Mouse (Mus musculus) frontal cortex, postnatal 10 days (tissue): ENCODE measurements around the gene Rptor.

Experiments
- DNase-seq, 2 experiments: peaks; one replicate each; pipeline ENCODE4 v3.0.0; 2022; ENCODE audit warnings: low spot score in 2 of 2, mixed read lengths in 1 of 2

The Rptor gene

DNA sequence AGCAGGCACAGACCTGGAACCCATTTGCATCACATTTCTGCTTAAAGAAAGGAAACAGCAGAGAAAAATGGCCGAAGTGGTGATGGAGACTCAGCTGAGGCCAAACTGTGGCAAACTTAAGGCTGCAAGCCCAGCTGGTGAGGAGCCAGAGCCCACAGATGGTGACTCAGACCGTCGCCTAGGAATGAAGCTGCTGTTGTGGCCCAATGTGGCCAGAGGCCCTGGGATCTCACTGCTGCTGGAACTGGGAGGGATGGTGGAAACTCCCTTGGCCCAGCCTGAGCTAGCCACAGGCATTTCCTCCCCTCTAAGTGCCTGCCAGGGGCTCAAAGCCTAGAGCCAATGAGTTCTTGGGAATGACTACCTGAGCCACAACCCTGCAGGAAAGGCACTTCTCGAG is 330.4 kb downstream of the Rptor start:
- no peak for DNase-seq

DNA sequence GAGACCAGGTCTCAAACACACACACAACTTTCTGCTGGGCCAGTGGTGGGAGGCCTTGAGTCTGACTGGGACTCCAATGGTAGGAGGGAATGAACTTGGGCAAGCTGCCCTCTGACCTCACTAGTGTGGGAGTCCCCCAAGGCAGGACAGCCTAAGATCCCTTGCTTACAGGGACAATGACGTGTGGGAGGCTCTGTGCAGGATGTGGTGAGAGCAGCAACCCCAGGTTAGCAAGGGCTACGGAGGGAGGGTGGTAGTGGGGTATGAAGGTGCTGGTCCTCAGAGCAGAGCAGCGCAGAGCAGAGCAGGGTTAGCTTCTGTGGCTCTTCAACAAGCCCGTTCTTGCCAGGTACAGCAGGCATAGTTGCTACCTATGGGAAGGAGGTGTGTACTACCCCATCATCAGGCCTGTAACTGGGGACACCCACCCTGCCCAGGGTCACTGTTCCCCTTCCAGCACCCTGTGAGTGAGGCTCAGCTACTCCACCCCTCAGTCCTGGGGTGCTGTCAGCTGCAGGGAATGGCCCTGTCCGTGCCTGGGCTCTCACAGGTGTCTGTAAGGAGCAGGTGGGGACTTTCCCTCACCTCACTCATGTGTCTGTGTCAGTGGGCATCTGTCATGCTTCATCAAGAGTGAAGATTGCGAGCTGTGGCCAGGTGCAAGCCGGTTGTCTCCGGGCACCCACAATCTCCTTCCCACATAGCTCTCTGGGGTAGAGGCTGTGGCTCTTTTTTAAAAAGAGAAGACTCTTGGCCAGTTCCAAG is 331.3 kb downstream of the Rptor start:
- no peak for DNase-seq

DNA sequence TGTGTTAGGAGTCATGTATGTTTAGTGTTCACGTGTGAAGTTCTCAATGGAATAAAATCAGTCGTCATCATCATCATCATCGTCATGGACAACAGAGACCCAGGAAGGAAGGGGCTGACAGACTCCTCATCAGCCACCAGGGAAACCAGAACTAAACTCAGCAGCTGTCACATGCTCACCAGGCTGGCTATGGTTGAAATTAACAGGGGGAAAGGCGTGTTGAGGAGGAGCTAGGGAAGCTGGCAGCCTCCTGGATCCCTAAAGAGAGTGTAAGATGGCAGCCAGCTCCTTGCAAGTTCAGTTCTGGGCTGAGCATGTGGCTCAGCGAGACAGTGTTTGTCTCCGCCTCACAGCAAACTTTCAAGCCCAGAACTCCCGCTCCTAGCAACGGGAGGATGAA is 332.1 kb downstream of the Rptor start:
- no peak for DNase-seq

DNA sequence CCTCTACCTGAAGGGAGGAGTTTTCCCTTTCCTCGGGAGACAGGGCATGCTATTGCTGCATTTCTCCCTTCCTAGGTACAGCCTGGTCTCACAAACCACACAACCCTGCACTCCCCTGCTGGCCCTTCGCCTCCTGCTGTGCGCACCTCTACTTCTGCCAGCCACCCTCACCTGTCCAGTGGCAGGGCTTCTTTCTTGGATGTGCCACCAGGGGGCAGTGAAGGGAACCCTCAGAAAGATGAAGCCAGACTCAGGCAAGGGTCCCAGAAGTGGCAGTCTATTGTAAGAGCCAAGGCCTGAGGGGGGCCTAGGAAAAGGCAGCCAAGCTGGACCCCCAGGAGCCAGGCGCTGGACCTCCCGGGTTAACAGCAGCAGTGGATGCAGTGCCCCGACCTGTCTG is 332.8 kb downstream of the Rptor start:
- peak in 1 of 2 experiments; percentile 65 for DNase-seq

DNA sequence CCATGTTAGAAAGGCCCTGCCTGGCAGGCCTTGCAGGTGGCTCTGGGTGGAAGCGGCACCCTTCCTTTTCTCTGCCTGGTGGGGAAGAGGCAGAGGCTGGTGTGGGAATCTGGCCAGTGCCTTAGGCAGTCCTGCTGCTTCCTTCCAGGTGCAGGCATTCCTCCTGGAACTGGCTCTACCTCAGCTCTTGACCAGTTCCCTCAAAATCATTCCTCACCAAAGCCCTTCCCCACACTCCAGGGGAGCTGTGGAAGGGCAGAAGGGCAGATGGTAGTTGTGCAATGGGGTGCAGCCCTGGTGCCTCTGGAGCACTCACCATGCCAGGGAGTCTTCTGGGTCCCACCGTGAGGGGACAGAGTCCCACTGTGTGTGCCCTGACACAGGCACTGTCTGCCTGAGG is 333.8 kb downstream of the Rptor start:
- DNase-seq = no peak

DNA sequence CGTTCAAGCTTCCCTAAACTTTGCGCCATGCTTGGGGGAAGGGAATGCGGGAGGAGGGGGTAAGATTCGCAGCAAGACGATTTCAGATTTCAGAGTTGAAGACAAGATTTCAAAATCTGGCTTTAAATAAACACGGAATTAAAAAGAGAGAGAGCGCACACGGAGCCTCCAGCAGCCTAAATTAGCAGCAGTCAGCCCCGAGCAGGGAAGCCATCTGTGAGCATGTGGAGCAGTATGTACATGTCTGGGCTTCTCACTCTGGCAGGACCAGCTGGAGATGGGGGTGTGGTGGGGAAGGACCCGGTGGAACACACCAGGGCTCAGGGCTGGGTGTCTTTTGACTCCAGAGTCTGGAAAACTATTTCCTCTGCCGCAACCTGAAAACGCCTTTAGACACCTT is 334.5 kb downstream of the Rptor start:
- DNase-seq = peak; percentile 62 to 69

DNA sequence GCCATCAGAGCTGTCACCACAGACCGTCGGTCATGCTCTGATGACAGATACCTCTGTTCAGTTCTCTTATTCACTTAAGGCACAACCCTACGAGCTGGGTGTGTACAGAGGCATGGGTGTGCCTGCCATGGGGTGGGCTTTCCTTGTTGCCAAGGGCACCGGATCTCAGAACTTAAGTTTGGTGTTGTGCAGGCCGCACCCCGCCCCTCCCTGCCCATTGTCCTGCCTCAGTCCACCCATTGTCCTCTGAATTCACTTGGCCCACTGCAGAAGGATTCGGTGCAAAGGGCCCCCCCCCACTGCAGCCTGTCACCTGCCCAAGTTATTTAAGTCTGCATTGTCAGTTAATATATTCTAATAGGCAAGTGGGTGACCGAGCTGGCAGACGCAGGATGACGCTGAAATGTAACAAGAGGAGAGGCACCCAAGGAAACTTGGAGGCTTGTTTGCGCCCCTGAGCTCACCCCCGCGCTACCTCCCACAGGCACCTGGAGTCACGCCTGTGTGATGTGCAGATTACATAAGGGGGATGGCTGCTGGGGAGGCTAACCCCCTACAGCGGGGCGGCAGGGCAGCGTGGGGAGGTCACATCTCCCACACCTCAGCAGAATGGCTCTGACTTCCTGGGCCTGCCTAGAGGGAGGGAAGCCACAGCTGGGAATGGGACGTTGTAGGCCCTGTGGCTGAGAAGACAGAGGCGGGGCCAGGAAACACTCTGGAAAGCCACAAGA is 335.2 kb downstream of the Rptor start:
- no peak for DNase-seq

DNA sequence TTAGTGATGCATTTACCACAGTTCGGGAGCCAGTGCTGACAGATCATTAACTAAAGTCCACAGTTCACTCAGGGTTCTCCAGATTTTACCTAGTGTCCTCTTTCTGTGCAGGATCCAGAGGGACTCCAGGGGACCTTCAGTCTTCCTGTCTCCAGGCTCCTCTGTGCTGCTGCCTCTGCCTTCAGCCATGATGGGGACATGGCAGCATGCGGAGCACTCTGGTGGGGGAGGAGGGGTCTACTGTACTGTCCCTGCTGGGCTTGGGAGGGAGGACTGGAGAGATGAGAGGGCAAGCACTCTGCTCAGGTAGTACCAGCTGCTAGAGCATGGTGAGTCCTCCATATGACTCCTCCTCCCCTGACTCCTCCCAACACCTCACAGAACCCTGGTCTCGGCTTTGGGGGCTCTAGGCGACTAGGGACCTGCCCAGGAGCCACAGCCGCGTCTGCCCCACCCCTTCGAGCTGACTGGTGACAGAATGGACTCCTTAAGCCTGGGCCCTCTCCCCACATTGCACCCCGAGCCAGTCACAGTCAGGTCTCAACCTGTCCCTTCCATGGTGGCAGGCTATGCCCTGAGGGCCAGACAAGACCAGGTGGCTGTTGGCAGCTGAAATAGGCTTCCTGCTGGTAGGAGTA is 336.5 kb downstream of the Rptor start:
- DNase-seq = no peak

DNA sequence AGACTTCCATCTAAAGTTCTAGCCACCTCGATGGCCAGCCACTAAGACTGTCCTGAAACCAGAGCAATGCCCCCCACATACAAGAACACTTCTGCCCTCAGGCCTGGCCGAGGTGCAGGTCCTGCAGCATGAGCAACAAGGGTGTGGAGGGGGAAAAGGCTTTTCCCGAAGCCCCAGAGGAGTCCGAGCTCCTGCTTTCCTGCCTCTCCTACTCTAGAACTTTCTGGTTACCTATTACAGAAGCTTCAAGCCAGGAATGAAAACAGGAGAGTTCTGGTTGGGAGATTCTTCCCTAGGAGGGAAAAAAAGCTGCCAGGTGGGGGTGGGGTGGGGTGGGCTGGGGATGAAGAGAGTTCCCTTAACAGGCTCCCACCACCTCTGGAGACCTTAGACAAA is 337.0 kb downstream of the Rptor start:
- DNase-seq = no peak

DNA sequence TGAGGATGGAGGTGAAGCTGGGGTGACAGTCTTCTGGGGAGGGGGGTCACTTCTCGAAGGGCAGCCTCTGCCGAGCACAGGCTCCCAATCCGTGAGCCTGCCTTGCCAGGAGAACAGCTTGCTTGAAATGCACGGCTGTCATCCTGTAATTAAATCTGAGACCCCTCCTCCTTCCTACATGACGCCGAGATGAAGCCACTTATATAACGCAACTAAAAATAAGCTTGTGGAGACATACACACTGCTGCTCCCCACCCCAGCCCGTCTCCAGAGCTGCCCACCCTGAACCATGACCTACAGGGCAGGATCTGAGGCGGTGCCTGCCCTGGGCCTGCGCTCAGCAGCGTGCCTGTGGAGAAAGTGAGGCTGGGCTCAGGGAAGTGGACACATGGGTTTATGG is 337.4 kb downstream of the Rptor start:
- DNase-seq = no peak

DNA sequence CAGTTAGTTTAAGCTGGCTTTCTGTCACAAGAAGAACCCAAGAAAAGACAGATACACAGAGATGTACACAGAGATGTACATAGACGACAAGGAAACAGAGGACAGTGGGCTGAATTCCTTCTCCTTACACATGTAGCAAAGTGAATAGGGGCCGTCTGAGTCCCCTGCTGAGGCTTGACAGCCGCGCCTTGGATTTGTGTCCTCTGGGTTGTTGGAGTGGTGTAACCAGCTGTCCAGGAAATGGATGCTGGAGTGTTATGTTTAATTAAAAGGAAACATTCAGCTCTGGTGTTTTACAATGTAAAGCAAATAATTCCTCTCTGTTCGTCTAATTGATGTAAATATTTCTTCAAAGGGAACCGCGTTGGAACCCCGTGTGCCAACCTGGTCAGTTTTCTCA is 339.1 kb downstream of the Rptor start:
- no peak for DNase-seq

DNA sequence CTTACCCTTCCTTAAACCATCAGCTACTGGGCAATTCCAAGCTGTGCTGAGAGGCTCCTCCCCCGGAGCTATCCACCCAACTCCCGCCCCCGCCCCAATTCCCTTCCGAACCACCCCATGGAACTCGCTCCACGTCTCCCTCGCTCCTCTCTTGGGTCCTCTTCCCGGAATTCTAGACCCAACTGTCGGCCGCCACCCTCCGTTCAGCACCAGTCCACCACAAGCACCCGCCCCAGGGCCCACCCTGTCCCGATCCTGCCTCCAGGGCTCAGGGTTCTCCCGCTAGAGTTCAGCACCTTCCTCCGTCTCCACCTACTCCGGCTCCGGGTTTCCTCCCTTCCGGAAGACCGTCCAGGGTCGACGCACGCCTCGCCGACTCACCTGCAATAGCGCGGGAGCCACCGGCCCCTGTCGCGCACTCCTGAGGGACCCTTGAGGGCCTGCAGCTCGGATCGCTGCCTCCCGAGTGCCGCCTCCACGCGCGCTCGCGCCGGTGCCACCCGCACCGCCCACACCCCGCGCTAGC is 339.6 kb downstream of the Rptor start:
- DNase-seq = no peak

DNA sequence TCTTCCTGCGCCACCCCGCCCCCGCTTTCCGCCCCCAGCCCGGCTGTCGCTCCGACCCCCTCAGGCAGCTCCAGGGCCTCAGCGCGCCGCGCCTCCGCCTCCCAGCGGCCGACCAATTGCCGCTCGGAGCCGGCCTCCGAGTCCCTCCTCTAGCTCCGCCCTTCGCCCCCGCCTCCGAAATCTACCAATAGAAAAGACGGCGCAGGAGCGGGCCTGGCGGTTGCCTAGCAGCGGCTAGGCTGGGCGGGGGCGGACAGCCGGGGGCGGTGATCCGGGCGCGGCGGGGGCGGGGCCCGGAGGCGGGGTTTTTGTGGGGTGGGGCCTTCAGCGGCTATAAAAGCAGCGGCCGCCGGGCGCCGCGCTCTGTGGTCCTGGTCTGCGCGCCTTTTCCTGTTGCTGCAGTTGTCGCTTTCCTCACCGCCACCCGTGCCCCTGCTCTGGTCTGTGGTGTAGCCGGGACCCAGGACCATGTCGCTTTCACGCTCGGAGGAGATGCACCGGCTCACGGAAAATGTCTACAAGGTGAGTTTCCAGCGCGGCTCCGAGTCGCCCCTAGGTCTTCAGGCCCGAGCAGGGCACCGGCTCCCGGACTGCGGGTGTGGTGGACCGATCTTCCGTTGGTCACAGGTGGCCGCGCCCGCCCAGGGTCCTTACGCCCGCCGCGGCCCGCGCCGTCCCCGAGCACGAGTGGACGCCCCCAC is 340.2 kb downstream of the Rptor start, which contains the start of gene Baiap2:
TSS of gene Baiap2 (plus strand) at position 37 of the 701 bp plus-strand sequence.
- peak; percentile 98 to 99 for DNase-seq

DNA sequence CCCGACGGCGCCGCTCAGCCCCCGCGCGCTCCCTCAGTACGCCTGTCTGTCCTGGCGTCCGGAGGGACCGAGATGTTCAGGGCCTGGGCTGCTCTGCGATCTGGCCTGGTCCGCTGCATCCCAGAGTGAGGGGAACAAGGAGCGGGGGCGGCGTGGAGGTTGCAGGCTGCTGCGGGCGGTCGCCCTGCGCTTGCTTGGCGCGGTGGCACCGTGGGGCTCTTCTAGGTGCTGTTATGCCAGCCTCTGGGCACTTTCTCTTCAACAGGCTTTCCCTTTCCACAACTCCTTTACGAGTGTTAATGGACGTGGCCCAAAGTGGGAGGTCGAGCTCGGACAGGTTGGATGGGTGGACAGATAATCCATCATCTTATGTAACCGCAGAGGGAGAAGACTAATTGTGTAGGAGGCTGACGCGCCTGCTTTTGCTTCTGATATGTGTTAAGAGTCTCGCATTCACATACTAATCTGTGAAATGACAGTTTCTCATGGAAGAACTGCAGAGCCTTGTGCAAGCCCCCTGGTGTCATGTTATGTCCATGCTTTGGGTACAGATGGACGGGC is 340.8 kb downstream of the Rptor start:
- no peak for DNase-seq

DNA sequence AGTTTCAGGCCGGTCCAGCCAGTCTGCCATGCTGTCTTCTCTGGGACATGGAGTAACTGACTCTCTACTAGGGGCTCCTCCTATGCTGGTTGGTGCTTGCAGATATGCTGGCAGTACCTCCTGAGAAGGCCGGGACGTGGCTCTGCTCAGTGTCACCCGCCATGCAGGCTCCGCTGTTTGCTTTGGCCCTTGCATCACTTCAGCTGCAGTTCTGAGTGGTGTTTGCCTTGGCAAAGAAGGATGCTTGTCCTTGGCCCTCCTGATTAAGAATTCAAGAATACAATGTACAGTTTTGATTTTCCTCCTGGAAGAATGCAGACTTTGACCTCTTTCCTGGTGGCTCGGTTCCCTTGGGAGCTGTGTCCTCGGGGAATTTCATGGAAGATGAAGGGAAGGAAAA is 342.6 kb downstream of the Rptor start:
- no peak for DNase-seq

DNA sequence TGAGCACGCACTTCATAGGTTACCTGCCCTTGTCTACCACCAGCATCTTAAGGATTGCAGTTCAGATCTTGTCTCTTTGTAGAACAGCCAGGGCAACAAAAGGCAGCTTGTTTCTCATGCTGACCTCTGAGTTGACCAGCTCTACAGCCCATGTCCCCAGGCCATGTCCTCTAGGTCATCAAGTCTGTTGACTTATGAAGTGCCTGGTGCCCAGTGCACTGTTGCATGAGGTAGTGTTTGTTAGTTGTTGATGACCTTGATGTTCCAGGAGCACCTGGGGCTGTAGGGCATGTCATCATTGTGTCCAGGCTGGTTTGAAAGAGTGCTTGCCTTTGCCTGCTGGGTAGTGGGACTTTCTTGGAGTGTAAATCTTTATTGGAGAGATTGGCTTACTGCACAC is 344.7 kb downstream of the Rptor start:
- DNase-seq = no peak

DNA sequence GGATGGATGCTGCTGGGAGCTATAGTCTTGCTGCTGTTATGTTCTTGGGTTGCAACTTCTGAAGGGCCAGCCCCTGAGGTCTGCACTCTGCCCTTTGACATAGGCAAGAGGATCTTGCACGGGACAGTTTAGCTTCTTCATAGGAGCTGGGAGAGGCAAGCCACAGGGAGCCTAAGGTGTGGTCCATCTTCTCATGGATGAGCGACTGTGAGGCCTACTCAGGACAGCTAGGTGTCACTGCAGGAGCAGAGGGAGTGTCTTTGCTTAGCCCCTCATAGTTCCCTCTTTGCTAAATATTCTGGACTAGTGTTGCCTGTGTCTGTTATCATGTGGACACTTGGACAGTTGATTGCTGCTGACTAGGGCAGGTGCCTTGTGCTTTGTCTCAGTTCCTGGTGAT is 345.2 kb downstream of the Rptor start:
- DNase-seq = no peak

DNA sequence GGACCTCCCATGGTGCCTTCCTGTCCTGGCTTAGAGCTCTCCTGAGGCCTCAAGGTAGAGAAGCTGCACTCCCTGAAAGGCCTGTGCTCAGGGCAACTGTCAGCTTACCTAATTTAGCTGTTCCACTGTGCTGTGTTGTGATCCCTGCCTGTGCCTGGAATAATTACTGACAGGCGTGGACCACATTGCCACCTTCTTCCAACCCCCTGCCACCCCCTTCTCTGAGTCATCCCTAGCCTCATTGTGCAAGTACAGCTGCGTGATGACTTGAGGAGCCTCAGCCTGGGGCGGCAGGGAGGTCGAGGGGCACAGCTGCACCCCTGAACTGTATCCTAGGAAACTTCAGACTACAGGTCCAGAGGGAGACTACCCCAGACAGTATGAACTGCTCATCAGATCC is 345.6 kb downstream of the Rptor start:
- no peak for DNase-seq

DNA sequence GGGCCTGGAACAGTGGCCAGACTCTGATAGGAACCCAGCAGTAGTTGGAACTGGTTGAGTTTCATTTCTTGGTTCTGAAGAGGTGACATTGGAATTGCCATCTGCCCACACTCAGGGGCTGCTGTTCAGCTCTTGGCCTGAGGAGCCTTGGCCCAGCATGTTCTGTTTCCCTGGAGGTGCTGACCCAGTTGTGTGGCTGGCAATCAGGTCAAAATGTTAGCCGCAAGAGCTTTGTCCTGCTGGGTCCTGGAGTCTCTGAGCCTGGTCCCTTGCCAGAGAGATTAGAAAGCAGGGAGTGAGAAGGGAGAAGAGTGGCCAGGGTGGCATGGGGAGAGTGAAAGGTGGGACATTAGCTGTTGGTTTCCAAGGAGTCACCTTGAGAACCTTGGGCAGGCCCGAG is 346.1 kb downstream of the Rptor start:
- no peak for DNase-seq
